Mouse (Mus musculus) small intestine, adult 10 weeks (tissue): ENCODE measurements around the gene Nnat. TPM values are rescaled to one million over a fixed set of nuclear protein-coding genes. Genes with fewer than 3 reads are reported as not detected.

Source experiments
- polyA plus RNA-seq: library from polyadenylated mRNA; stranded (reverse); fragments of 350-450 nt; fragmentation: Illumina TruSeq; extraction: RNeasy Lipid Tissue Mini Kit (QIAGEN cat#74804); gene quantifications from one replicate; pipeline ENCODE4 v1.2.3, GENCODE M21; 2014; ENCODE audit warnings: low replicate concordance

Gene Nnat
- 0.67 TPM for polyA plus RNA-seq

GRCm38 (mm10) chr2:157559858-157560257 lies at the start of gene Nnat:
Gene Nnat (plus strand): TSS chr2:157560078.

GRCm38 (mm10) chr2:157571224-157571832 lies 11.4 kb downstream of the Nnat start, which contains the start of gene Blcap:
Gene Blcap (minus strand): TSS chr2:157571274.

Other genes with a start within 250 kb of the Nnat start
- not detected for gene Ghrh, start 212.6 kb upstream of the Nnat start, polyA plus RNA-seq
- 2.8 TPM for gene Manbal, start 192.5 kb upstream of the Nnat start, polyA plus RNA-seq
- gene Src, start 141.6 kb upstream of the Nnat start, polyA plus RNA-seq = 4.9 TPM
- gene Blcap, start 11.2 kb downstream of the Nnat start, polyA plus RNA-seq = 26.0 TPM
- 1.0 TPM for gene Ctnnbl1, start 177.3 kb downstream of the Nnat start, polyA plus RNA-seq